Mouse (Mus musculus) intestine, embryonic 15.5 days (tissue): Measurements from ENCODE around the gene Etv2. TPM values are rescaled to one million over a fixed set of nuclear protein-coding genes. Genes with fewer than 3 reads are reported as not detected.

Experiments used
- ATAC-seq: fragments of 200-750 bp; cut with Nextera tagmentation; 2 replicates; pipeline ENCODE4 v1.8.0; 2017; ENCODE audit warnings: moderate TSS enrichment, moderate library complexity
- H3K27ac ChIP-seq: fragments of 300-500 bp; sonication (generic); 2 replicates; pipeline ENCODE4 v1.5.1; 2015; ENCODE audit warnings: mild to moderate bottlenecking, inconsistent platforms
- H3K27me3 ChIP-seq: fragments of 300-500 bp; sonication (generic); replicated peaks from 2 replicates; pipeline ENCODE4 v1.6.1; 2015; ENCODE audit warnings: inconsistent platforms
- H3K36me3 ChIP-seq: fragments of 300-500 bp; sonication (generic); 2 replicates; pipeline ENCODE4 v1.6.1; 2015; ENCODE audit warnings: inconsistent platforms
- H3K4me1 ChIP-seq: fragments of 300-500 bp; sonication (generic); replicated peaks from 2 replicates; pipeline ENCODE4 v1.6.1; 2015; ENCODE audit warnings: inconsistent platforms
- H3K4me2 ChIP-seq: fragments of 300-500 bp; sonication (generic); replicated peaks from 2 replicates; pipeline ENCODE4 v1.6.1; 2015; ENCODE audit warnings: mild to moderate bottlenecking, inconsistent platforms
- H3K4me3 ChIP-seq: fragments of 300-500 bp; sonication (generic); replicated peaks from 2 replicates; pipeline ENCODE4 v1.5.1; 2015; ENCODE audit warnings: inconsistent platforms
- H3K9ac ChIP-seq: fragments of 300-500 bp; sonication (generic); 2 replicates; pipeline ENCODE4 v1.6.1; 2015; ENCODE audit warnings: inconsistent platforms
- H3K9me3 ChIP-seq: fragments of 300-500 bp; sonication (generic); 2 replicates; pipeline ENCODE4 v1.6.1; 2016; ENCODE audit warnings: inconsistent platforms
- WGBS: fragments of 180-500 bp; shearing (Covaris S2); methylation state at CpG from one replicate; pipeline ENCODE4 v1.1.7; 2015; 5-methylcytosine and 5-hydroxymethylcytosine counted together
- polyA plus RNA-seq: library from polyadenylated mRNA; unstranded; fragments of >200 nt; fragmentation: Nextera tagmentation; extraction: Ambion mirVana; gene quantifications from 2 replicates; pipeline ENCODE4 v1.2.1, GENCODE M21; 2015

Etv2 gene
- polyA plus RNA-seq, 1 experiment from 2014 or later, result not detected

DNA sequence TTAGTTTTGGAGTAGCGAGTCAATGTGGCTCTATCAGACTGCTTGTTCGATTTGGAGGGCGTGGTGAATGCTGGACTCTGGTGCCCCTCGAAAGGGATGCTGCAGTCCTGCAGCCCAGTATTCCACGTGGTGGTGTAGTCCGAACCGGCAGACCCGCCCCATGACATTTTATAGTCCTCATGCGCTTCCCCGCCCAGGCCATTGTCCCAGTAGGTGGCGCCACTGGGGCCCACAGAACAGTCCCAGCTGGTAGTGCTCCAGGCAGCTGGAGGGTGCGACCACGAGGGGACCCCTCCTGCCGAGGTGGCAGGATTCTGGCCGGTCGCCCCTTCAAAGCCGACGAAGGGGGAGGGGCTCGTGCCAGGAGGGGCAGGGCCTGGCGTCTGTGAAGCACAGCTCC, 1.0 kb downstream of the Etv2 start:
- WGBS, result under 1% methylated on average over 20 of the region's 20 CpGs

DNA sequence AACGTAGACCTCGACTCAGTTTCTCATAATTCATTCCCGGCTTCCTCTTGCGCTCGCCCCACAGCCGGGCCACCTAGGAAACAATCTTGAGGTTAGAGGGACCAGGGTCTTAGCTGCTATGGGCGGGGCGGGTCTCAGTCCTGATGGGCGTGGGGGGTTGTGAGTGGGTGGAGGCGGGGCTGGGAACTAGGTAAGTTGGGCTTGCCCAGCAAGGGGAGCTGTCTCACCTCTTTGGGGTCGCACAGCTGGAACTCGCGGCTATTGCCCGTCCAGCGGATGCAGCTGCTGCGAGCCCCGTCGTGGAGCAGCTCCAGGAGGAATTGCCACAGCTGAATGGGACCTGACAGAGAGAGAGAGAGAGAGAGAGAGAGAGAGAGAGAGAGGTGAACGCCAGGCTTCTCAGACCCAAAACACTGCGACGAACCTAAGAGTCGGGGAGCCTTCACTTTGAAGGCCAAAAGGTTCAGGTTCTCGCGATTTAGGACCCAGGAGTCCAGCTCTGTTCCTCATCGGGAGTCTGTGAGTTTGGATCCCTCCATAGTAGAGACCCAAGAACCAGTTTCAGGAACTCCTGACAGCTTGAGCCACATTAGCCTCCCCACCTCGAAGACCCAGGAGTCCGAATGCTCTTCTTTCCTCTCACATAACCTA, 1.8 kb downstream of the Etv2 start:
- H3K27ac ChIP-seq, result no peak overlapping the region
- 0 out of 2 replicates have a peak overlapping the region, but pooled peaks have one; percentile 1 for H3K4me3 ChIP-seq
- no peak overlapping the region for H3K9ac ChIP-seq
- peaks cover 7% of the 10 kb centered on the region for H3K4me1 ChIP-seq
- H3K36me3 ChIP-seq, result no peaks in the 10 kb centered on the region
- 0 out of 2 replicates have a peak overlapping the region, but pooled peaks have one; percentile 14 for H3K4me2 ChIP-seq
- ATAC-seq, result no peak
- WGBS, result 4% methylated on average over 27 of the region's 27 CpGs
- no peaks in the 10 kb centered on the region for H3K9me3 ChIP-seq
- peaks cover 48% of the 10 kb centered on the region for H3K27me3 ChIP-seq

More for the DNA sequence above, 1.0 kb downstream of the Etv2 start:
- H3K27me3 ChIP-seq, result peaks cover 48% of the 10 kb centered on the region
- no peak overlapping the region for H3K27ac ChIP-seq
- no peak overlapping the region for H3K9ac ChIP-seq
- ATAC-seq, result peak; percentile 79
- H3K4me2 ChIP-seq, result peak overlapping the region; percentile 48
- no peaks in the 10 kb centered on the region for H3K36me3 ChIP-seq
- peaks cover 7% of the 10 kb centered on the region for H3K4me1 ChIP-seq
- H3K9me3 ChIP-seq, result no peaks in the 10 kb centered on the region
- H3K4me3 ChIP-seq, result peak overlapping the region; percentile 6; the same call in 1 of the 2 replicates

DNA sequence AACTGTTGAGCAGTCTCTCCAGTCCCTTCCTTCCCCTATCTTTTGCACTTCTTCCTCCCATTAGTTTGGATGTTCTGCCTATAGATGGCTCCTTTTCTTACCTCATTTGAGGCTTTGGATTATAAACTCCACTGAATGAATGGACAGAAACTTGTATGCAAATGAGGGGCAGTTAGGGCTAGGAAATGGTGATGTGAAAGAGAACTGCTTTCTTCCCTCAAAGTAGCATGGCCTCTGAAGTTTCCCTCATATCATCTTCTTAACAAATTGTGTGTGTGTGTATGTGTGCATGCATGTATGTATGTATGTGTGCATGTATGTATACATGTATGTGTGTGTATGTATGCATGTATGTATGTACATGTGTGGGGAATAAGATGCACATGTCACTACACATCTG, 6.6 kb downstream of the Etv2 start:
- ATAC-seq, result no peak
- Histone ChIP-seq H3K36me3 (no peaks in the 10 kb centered on the region), H3K27ac (no peak overlapping the region), H3K4me2 (no peak overlapping the region), H3K9ac (no peak overlapping the region), H3K4me3 (no peak overlapping the region), H3K27me3 (peaks cover 22% of the 10 kb centered on the region), H3K9me3 (no peaks in the 10 kb centered on the region), H3K4me1 (peaks cover 7% of the 10 kb centered on the region; the same call in 1 of the 2 replicates)

DNA sequence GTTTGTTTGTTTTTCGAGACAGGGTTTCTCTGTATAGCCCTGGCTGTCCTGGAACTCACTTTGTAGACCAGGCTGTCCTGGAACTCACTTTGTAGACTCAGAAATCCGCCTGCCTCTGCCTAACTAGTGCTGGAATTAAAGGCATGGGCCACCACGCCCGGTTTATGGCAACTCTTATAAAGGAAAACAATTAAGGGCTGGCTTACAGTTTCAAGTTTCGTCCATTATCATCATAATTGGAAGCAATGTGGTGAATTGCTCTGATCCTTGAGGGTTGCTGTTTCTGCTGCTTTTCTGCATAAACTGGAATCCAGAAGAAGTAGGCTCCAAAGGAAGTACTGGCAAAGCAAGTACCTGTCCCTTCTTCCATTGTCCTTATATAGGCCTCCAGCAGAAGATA, 9.0 kb downstream of the Etv2 start:
- Histone ChIP-seq H3K4me2 (no peak overlapping the region), H3K9ac (no peak overlapping the region), H3K27me3 (no peaks in the 10 kb centered on the region), H3K4me3 (no peak overlapping the region), H3K9me3 (no peaks in the 10 kb centered on the region), H3K27ac (no peak overlapping the region), H3K4me1 (peaks cover 7% of the 10 kb centered on the region; the same call in 1 of the 2 replicates), H3K36me3 (peaks cover 16% of the 10 kb centered on the region)
- ATAC-seq, result no peak
- 84% methylated on average over 5 of the region's 5 CpGs for WGBS

DNA sequence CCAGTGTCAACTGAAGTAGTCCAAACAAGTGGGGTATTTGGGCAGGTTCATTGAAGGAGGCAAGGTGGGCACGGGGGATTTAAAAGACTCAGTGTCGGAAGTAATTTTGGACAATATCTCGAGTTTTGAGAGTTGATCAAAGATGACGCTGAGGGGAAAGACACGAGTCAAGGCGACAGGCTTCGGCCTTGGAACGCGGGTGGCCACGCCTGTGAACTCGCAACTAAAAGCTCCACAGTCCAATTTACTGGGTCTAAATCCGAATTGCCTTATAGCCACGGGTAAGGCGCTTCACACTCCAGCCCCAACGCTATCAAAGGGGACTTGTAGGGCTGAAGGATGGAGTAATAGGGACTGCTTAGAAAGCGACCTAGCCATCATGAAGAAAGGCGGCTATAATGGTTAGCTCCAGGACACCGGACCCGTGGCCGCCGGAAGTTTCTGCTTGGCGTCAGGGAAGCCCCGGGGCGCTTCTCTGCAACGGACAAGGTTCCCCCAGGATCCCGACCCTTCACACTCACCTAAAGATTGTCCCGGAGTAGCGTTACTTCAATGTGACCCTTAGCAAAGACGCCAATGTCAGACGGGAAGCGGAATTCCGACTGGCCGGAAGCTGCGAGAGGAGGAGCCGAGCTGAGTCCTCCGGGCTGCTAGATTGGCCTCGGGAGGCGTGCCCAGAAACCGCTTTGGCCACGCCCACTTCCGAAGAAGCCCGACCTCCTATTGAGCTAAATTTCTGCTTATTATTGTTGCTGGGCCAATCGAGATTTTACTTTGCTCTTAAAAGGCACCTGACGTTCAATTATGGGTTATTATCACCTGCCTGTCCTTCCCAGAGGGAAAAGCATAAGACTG, 9.9 kb downstream of the Etv2 start, which contains the start of gene Cox6b1:
TSS of gene Cox6b1 (minus strand) at position 622 of the 855 bp plus-strand sequence.
- Histone ChIP-seq H3K4me1 (peaks cover 7% of the 10 kb centered on the region; the same call in 1 of the 2 replicates), H3K27ac (no peak within 1 kb of the TSS), H3K4me2 (peak within 1 kb of the TSS; percentile 62), H3K9ac (peak within 1 kb of the TSS; percentile 72), H3K36me3 (peaks cover 16% of the 10 kb centered on the region), H3K27me3 (no peaks in the 10 kb centered on the region), H3K9me3 (no peaks in the 10 kb centered on the region), H3K4me3 (peak within 1 kb of the TSS; percentile 69)
- 2% methylated on average over 44 of the region's 44 CpGs for WGBS
- peak; percentile 98 for ATAC-seq

DNA sequence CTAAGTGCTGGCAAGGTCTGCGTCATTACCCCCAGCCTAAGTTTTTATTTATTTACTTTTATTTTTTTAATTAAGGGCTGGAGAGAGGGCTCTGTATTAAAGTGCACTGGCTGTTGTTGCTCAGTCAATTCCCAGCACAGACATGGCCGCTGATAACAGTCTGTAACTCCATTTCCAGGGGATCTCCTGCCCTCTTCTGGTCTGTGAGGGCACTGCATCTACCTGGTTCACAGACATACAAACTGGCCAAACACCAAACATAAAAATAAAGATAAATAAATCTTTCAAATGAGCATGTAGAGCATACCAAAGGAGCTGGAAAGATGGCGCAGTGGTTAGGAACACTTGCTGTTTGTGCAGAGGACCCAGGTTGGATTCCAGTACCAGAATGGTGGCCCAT, 16.4 kb downstream of the Etv2 start:
- WGBS, result 86% methylated on average over 3 of the region's 3 CpGs
- Histone ChIP-seq H3K9ac (no peak overlapping the region), H3K27ac (no peak overlapping the region), H3K4me3 (no peak overlapping the region), H3K9me3 (no peaks in the 10 kb centered on the region), H3K36me3 (peaks cover 39% of the 10 kb centered on the region), H3K27me3 (no peaks in the 10 kb centered on the region), H3K4me1 (no peaks in the 10 kb centered on the region), H3K4me2 (no peak overlapping the region)
- ATAC-seq, result no peak

DNA sequence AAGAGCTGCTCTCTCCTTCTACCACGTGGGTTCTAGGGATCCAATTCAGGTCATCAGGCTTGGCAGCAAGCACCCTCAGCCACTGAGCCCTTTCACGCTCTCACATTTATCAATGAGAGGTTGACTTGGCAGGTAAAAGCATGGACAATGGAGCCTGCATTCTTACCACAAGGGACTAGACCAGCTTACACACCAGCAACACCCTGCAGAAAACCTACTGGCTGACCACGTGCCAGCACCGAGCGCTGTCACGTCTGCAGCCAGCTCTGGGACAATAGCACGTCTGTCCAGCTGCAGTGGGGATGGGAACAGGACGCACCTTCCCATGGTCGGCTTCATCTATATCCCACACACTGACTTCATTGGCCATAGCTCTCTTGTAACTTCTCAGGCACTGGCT, 17.0 kb downstream of the Etv2 start:
- Histone ChIP-seq H3K27ac (no peak overlapping the region), H3K9me3 (no peaks in the 10 kb centered on the region), H3K4me2 (no peak overlapping the region), H3K36me3 (peaks cover 38% of the 10 kb centered on the region), H3K9ac (no peak overlapping the region), H3K4me3 (no peak overlapping the region), H3K27me3 (no peaks in the 10 kb centered on the region), H3K4me1 (no peaks in the 10 kb centered on the region)
- ATAC-seq, result no peak
- 97% methylated on average over 9 of the region's 9 CpGs for WGBS

DNA sequence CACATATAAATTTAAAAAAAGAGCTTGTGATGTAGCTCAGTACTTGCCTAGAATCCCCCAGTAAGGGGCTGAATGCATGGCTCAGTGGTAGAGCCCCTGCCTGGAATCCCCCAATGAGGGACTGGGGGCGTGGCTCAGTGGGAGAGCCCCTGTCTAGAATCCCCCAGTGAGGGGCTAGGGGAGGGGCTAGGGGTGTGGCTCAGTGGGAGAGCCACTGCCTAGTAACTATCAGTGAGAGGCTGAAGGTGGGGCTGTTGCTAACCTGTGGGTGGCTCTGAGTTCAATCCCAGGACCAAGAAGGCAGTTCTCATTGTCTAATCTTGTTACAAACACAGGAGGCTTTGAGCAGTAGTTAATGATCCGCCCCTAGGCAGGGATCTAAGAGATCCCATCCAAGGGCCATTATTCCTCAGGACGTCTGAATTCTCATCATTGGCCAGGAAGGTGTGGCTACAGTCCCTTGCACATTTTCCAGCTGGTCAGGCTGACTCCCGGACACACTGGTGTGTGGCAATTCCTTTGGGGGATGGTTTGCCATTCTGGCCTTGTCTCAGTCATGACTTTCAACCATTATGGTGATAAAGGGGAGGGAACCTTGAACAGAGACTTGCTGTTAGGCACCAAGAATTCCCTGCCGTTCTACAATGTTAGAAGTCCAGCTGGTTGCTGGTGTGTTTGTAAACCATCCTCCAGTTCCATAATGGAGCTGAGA, 20.4 kb downstream of the Etv2 start:
- 0 out of 2 replicates have a peak, but pooled peaks have one; percentile 11 for ATAC-seq
- WGBS, result 53% methylated on average over 5 of the region's 5 CpGs
- H3K27ac ChIP-seq, result no peak overlapping the region

DNA sequence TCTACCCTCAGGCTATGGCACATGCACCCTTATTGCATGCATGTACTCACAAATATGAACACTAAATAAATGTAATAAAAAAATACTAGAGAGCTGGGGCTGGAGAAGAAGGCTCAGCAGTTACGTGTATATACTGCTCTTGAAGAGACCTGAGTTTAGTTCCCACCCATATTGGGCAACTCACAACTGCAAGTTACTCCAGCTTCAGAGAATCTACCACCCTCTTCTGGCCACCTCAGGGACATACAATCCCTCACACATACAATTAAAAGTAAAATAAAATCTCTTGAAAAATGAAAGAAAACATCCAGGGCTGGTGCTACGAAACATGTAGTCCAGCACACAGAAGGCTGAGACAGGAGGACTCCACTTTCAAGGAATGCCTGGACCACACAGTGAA, 21.2 kb downstream of the Etv2 start:
- Histone ChIP-seq H3K4me3 (no peak overlapping the region), H3K9ac (no peak overlapping the region), H3K9me3 (no peaks in the 10 kb centered on the region), H3K27me3 (no peaks in the 10 kb centered on the region), H3K4me2 (no peak overlapping the region), H3K4me1 (peaks cover 12% of the 10 kb centered on the region; the same call in 1 of the 2 replicates), H3K36me3 (peaks cover 21% of the 10 kb centered on the region), H3K27ac (no peak overlapping the region)
- WGBS, result 75% methylated on average over 2 of the region's 2 CpGs
- no peak; the same call in 1 of the 2 replicates for ATAC-seq

More for the DNA sequence above, 20.4 kb downstream of the Etv2 start:
- Histone ChIP-seq H3K4me1 (peaks cover 6% of the 10 kb centered on the region; the same call in 1 of the 2 replicates), H3K4me2 (no peak overlapping the region), H3K27me3 (no peaks in the 10 kb centered on the region), H3K9me3 (no peaks in the 10 kb centered on the region), H3K4me3 (no peak overlapping the region), H3K9ac (no peak overlapping the region), H3K36me3 (peaks cover 22% of the 10 kb centered on the region)

DNA sequence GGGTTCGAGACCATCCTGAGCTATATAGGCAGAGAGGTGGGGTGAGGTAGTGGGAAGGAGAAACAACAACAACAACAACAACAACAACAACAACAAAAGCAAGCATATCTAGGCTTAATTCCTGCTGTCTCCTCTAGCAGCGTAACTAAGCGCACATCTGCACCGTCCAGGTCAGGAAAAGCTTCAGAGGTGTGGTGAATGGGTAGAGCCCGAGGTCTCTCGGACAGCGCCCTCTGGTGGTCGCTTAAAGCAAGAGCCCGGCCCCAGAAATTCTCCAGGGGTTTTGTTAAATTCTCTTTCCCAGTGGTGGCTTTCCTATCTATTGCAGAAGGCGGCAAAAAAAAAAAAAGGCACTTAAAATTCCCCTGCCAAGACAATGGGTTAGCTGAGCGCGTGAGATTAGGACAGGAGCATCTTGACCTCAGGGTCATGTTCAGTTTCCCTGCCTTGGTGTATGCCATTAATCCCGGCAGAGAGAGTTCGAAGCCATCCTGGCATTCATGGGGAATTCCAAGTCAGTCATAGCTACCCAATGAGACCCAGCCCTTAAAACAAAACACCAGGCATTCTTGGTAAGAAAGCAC, 22.0 kb downstream of the Etv2 start:
- H3K4me3 ChIP-seq, result no peak overlapping the region
- H3K4me1 ChIP-seq, result peaks cover 12% of the 10 kb centered on the region
- no peak overlapping the region for H3K9ac ChIP-seq
- H3K9me3 ChIP-seq, result no peaks in the 10 kb centered on the region
- peak; percentile 54 for ATAC-seq
- no peak overlapping the region for H3K27ac ChIP-seq
- 21% methylated on average over 14 of the region's 14 CpGs for WGBS
- 0 out of 2 replicates have a peak overlapping the region, but pooled peaks have one; percentile 30 for H3K4me2 ChIP-seq
- peaks cover 15% of the 10 kb centered on the region for H3K36me3 ChIP-seq
- no peaks in the 10 kb centered on the region for H3K27me3 ChIP-seq

DNA sequence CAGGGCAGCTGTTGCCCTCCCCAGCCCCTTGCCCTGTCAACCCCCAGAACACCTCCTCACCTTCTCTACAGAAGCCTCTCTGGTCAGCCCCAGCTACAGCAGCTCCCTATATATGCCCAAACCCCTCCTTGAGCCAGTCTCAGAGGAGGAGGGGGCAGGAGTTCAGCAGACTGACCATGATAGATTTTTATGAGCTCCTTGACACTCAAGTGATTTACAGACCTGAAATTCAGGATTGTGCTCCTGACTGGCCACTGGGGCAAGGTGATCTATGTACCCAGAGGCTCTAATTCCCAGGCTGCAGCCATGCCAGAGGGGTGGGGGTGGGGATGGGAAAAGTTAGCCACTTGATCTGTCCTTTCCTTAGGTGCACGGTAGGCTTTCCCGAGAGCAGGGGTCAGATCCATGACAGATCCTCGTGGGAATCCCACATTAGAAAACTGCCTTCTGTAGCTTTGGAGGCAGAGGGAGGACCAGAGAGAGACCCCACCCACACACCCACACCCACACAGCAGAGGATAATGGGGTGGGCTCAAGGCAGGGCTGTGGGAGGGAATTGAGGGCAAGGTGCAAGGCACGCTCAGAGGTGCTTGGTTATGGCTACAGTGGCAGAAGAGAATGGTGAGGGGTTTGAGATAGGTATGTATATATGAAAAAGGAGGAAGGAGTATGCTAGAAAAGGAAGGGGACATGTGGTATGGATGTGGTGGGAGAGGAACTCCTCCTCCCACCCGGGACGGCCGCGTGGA, 22.8 kb downstream of the Etv2 start, which contains the start of gene Upk1a:
TSS of gene Upk1a (minus strand) at position 194 of the 749 bp plus-strand sequence.
- 47% methylated on average over 8 of the region's 8 CpGs for WGBS
- no peak within 1 kb of the TSS for H3K4me3 ChIP-seq
- peaks cover 15% of the 10 kb centered on the region for H3K36me3 ChIP-seq
- ATAC-seq, result peak; percentile 48
- no peak within 1 kb of the TSS for H3K9ac ChIP-seq
- H3K27ac ChIP-seq, result peak within 1 kb of the TSS; percentile 23; the same call in 1 of the 2 replicates
- H3K4me2 ChIP-seq, result peak within 1 kb of the TSS; percentile 30
- H3K9me3 ChIP-seq, result no peaks in the 10 kb centered on the region
- H3K4me1 ChIP-seq, result peaks cover 18% of the 10 kb centered on the region
- H3K27me3 ChIP-seq, result no peaks in the 10 kb centered on the region
